Mouse (Mus musculus) thymus, adult 2 months (tissue): ENCODE results near the gene Fut11.

Experiments used
- CTCF ChIP-seq: fragments of 200-500 bp; IDR thresholded peaks from 2 replicates; pipeline ENCODE4 v1.5.1; 2012; ENCODE audit warnings: mild to moderate bottlenecking, control low read depth, low read length, moderate library complexity, borderline replicate concordance; ENCODE audit not compliant: control insufficient read depth, poor library complexity, insufficient read depth; ENCODE audit errors: extremely low read depth
- POLR2A ChIP-seq: fragments of 200-500 bp; IDR thresholded peaks from 2 replicates; pipeline ENCODE4 v1.6.1; 2012; ENCODE audit warnings: mild to moderate bottlenecking, low read length, control low read depth, moderate library complexity; ENCODE audit not compliant: control insufficient read depth, poor library complexity, insufficient read depth; ENCODE audit errors: extremely low read depth

DNA sequence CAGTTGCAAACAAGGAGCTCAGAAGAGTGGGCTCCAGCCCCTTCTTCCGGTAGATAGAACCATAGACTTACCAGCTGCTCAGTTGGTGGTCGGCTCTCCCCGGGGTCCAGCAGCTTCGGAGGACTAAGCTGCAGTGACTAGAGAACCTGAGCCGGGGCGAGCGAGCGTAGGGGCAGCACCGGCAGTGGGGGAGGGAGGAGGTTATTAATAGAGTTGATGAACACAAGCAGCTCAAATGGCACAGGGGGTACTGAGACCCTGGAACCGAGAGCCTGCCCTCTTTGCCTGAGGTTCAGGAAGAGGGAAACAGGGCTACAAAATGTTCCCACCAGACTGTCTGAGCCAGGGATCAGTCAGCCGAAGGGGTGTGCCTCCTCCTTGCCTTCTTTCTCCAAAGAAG lies 38.4 kb upstream of the Fut11 start, which contains the start of gene Myoz1:
- TF ChIP-seq POLR2A, result no peak
- no peak for TF ChIP-seq CTCF
